Mouse (Mus musculus): ENCODE data around the gene Erbb2. TPM values are rescaled to one million over a fixed set of nuclear protein-coding genes. Genes with fewer than 3 reads are reported as not detected.
A peak's percentile ranks its signal among the peaks of the same experiment; 100 is the strongest.

Erbb2 gene
- polyA plus RNA-seq, 1 experiment from 2014 or later = 5.6 TPM

DNA sequence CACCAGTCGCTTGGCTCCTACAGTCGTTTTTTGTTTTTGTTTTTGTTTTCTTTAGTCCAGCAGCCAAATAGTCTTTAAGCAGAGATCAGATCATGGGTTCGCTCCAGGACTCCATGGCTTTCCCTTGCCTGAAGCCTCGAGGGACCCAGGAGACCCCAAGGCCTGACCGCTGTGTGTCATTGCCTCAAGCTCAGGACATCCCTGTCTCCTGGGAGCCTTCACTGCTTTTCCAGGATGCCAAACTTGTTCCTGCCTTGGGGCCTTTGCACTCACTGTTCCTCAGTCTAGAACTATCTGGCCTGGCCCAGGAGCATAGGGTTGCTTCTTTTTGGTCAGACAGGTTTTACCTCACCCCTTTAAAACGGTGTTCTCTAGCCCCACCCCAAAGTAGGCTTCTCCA, 5.6 kb upstream of the Erbb2 start:
- H3K36me3 ChIP-seq = no peaks in the 10 kb centered on the region
- no peak overlapping the region for H3K4me3 ChIP-seq
- 65% methylated on average over 6 of the region's 6 CpGs for WGBS (ENCODE audit: insufficient replicate concordance)
- no peak for ATAC-seq
- H3K9me3 ChIP-seq (replicated peaks) = no peaks in the 10 kb centered on the region
- no peak overlapping the region for H3K9ac ChIP-seq
- peaks cover 10% of the 10 kb centered on the region; the same call in 1 of the 2 replicates for H3K4me1 ChIP-seq
- no peak overlapping the region for H3K4me2 ChIP-seq
- H3K27me3 ChIP-seq (replicated peaks) = peaks cover 56% of the 10 kb centered on the region
- H3K27ac ChIP-seq = no peak overlapping the region

DNA sequence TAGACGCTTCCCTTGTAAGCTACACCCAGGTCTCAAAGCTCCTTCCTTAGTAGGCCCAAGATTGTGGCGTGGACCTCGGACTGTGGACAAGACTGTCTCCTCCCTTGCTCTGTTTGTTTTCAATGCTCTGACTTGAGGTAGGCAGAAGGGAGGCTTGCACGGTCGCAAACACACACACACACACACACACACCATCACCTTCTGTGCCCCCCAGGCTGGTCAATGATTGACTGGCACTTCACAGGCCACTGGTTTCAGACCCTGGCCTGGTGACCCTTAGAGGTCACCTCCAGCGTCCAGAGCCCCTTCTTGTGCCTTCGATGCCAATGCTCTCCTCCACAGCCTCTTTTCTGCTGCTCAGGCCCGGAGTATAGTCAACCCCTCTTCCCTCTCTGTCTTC, 3.4 kb upstream of the Erbb2 start:
- H3K9ac ChIP-seq = no peak overlapping the region
- H3K27me3 ChIP-seq (replicated peaks) = peaks cover 64% of the 10 kb centered on the region
- peak overlapping the region; percentile 31 for H3K4me2 ChIP-seq
- peaks cover 14% of the 10 kb centered on the region for H3K4me1 ChIP-seq
- ATAC-seq = no peak
- no peaks in the 10 kb centered on the region for H3K9me3 ChIP-seq (replicated peaks)
- WGBS (ENCODE audit: insufficient replicate concordance) = 52% methylated on average over 8 of the region's 8 CpGs
- H3K36me3 ChIP-seq = no peaks in the 10 kb centered on the region
- no peak overlapping the region for H3K4me3 ChIP-seq
- no peak overlapping the region for H3K27ac ChIP-seq

DNA sequence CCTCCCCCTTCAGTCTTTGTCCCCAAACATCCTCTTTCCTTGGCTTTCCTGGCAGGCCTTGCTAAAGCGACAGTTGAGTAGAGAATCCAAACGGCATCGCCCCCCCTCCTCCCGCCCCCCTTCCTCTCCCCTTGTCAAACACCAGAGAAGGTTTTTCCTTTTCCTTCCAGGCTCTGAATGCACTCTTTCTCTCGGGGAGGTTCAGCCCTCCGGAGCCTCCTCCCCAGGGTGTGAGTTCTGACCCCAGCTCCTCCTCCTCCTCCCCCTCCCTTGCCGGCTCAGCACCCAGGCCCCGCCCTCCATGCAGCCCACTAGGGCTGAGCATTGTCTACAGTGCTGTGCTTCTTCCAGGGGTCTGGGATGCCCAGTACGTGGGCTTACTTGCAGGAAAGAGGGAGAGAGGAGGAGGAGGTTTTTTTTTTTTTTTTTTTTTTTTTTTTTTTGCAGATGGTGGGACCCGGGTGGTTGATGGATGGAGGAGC, 2.9 kb upstream of the Erbb2 start:
- WGBS (ENCODE audit: insufficient replicate concordance) = 6% methylated on average over 9 of the region's 10 CpGs
- no peaks in the 10 kb centered on the region for H3K36me3 ChIP-seq
- no peak overlapping the region for H3K9ac ChIP-seq
- peaks cover 14% of the 10 kb centered on the region for H3K4me1 ChIP-seq
- no peak overlapping the region for H3K4me3 ChIP-seq
- H3K9me3 ChIP-seq (replicated peaks) = no peaks in the 10 kb centered on the region
- no peak overlapping the region for H3K27ac ChIP-seq
- ATAC-seq = 0 out of 2 replicates have a peak, but pooled peaks have one; percentile 13
- H3K27me3 ChIP-seq (replicated peaks) = peaks cover 68% of the 10 kb centered on the region
- peak overlapping the region; percentile 31 for H3K4me2 ChIP-seq

DNA sequence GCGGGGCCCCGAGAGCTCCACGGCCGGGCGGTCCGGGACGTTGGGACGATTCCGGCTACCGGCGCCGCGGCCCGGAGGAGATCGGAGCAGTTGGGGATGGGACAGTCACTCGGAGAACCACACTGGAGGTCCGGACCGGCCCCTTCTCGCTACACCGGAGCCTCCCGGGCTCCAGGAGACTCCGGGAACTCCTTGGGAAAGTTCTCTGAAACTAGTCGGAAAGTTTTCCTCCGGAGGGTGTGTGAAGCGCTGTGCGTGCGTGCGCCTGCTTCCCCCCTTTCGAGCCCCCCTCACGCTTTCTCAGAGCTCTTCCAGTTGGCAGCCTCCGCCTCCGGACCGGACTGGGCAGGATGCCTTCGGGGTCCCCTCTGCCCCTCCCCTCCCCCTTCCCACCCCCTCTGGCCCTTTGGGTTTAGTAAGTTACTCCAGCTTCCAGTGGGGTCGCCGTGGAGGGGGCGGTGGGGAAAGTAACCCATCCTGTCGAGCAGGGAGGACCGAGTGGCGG, 579 bp downstream of the Erbb2 start:
- no peak for ATAC-seq
- under 1% methylated on average over 40 of the region's 40 CpGs for WGBS (ENCODE audit: insufficient replicate concordance)
- Histone ChIP-seq H3K4me3 (peak overlapping the region; percentile 60), H3K9ac (peak overlapping the region; percentile 58), H3K36me3 (no peaks in the 10 kb centered on the region), H3K27ac (peak overlapping the region; percentile 56; the same call in 1 of the 2 replicates), H3K9me3 (replicated peaks) (no peaks in the 10 kb centered on the region), H3K4me2 (peak overlapping the region; percentile 60), H3K4me1 (peaks cover 23% of the 10 kb centered on the region), H3K27me3 (replicated peaks) (peaks cover 86% of the 10 kb centered on the region)

DNA sequence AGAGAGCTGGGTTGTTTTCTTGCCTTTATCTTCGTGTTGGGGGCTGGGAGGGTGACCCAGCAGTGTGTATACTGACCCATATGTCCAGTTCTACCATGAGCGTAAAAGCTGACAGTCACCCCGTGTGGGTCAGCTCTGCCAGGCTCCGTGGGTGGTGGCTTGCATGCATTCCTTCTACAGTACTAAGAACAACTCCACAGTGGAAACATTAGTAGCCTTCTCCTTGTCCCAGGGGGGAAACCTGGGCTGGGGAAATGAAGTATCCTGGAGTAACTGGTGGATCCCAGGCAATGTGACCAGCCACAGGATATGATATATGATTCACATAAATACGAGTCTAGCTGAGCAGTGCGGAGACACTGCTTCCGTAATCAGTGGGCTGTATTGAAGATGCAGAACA, 1.5 kb downstream of the Erbb2 start:
- 31% methylated on average over 7 of the region's 7 CpGs for WGBS (ENCODE audit: insufficient replicate concordance)
- H3K9ac ChIP-seq = no peak overlapping the region
- H3K27ac ChIP-seq = no peak overlapping the region
- peaks cover 90% of the 10 kb centered on the region for H3K27me3 ChIP-seq (replicated peaks)
- peaks cover 21% of the 10 kb centered on the region for H3K4me1 ChIP-seq
- H3K4me2 ChIP-seq = peak overlapping the region; percentile 60
- H3K4me3 ChIP-seq = peak overlapping the region; percentile 60; the same call in 1 of the 2 replicates
- no peaks in the 10 kb centered on the region for H3K9me3 ChIP-seq (replicated peaks)
- no peak for ATAC-seq
- H3K36me3 ChIP-seq = no peaks in the 10 kb centered on the region

DNA sequence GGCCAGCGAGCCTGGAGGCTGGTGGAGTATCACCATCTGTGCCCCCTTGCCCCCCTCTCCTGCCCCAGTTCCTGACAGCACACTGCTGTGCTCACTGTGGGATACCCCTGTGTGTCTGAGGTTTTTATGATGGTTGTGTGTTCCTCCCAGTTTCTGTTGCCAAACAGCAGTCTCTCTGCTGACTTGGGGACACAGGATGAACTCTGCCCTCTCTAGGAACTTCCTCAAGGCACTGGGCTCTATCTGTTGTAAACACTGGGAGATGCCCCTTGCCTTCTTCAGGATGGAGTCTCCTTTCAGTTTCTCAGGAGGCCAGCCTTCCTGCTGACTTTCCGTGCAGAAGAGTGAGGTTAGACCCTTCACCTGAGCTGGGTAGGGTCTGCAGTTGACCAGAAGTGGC, 1.9 kb downstream of the Erbb2 start:
- Histone ChIP-seq H3K36me3 (no peaks in the 10 kb centered on the region), H3K4me3 (no peak overlapping the region), H3K27me3 (replicated peaks) (peaks cover 90% of the 10 kb centered on the region), H3K9ac (no peak overlapping the region), H3K4me1 (peaks cover 16% of the 10 kb centered on the region), H3K27ac (no peak overlapping the region), H3K9me3 (replicated peaks) (no peaks in the 10 kb centered on the region), H3K4me2 (peak overlapping the region; percentile 60; the same call in 1 of the 2 replicates)
- no peak for ATAC-seq
- WGBS (ENCODE audit: insufficient replicate concordance) = 34% methylated on average over 2 of the region's 2 CpGs

DNA sequence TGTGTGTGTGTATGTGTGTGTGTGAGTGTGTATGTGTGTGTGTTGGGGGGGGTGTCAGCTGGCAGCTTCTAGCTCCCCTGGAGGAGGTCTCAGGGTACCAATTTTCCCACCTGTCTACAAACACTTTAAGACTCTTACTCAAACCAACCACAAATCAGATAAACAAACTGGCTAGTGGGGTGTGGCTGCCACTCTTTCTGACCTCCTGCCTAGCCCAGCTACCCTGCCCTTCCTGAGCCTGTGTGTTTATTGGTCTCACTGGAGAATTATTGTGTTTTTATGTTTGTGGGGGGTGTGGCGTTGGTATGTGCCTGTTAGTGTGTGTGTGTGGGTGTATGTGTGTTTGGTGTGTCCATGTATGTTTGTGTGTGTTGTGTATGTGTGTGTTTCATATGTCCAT, 4.8 kb downstream of the Erbb2 start:
- ATAC-seq = no peak
- no peak overlapping the region for H3K27ac ChIP-seq
- peaks cover 84% of the 10 kb centered on the region for H3K27me3 ChIP-seq (replicated peaks)
- 43% methylated on average over 1 of the region's 1 CpGs for WGBS (ENCODE audit: insufficient replicate concordance)
- no peak overlapping the region for H3K4me2 ChIP-seq
- H3K4me1 ChIP-seq = peaks cover 13% of the 10 kb centered on the region; the same call in 1 of the 2 replicates
- H3K36me3 ChIP-seq = peaks cover 2% of the 10 kb centered on the region; the same call in 1 of the 2 replicates
- no peak overlapping the region for H3K4me3 ChIP-seq
- H3K9me3 ChIP-seq (replicated peaks) = no peaks in the 10 kb centered on the region
- H3K9ac ChIP-seq = no peak overlapping the region

DNA sequence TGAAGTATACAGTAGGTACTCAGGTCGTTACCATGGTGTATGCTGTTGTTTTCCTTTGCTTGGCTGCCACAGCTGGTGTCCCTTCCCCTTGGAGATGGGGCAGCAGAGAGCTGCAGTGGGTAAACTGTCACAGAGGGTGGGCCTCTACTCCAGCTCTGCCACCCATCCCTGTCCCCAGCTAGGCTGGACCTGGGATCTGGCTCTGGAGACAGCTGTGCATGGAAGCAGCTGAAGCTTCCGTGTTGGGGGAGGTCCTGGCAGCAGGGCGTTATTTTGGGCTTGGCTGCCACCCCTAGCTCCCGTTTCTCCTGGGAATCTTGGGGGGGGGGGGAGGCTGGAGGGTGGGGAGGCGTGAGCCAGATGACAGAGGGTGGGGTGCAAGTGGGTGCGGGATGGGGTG, 6.0 kb downstream of the Erbb2 start:
- H3K9me3 ChIP-seq (replicated peaks) = no peaks in the 10 kb centered on the region
- peaks cover 10% of the 10 kb centered on the region; the same call in 1 of the 2 replicates for H3K36me3 ChIP-seq
- H3K27me3 ChIP-seq (replicated peaks) = peaks cover 73% of the 10 kb centered on the region
- no peak overlapping the region for H3K9ac ChIP-seq
- H3K27ac ChIP-seq = no peak overlapping the region
- ATAC-seq = no peak
- no peak overlapping the region for H3K4me3 ChIP-seq
- no peak overlapping the region for H3K4me2 ChIP-seq
- H3K4me1 ChIP-seq = peaks cover 13% of the 10 kb centered on the region; the same call in 1 of the 2 replicates
- WGBS (ENCODE audit: insufficient replicate concordance) = 63% methylated on average over 6 of the region's 6 CpGs

DNA sequence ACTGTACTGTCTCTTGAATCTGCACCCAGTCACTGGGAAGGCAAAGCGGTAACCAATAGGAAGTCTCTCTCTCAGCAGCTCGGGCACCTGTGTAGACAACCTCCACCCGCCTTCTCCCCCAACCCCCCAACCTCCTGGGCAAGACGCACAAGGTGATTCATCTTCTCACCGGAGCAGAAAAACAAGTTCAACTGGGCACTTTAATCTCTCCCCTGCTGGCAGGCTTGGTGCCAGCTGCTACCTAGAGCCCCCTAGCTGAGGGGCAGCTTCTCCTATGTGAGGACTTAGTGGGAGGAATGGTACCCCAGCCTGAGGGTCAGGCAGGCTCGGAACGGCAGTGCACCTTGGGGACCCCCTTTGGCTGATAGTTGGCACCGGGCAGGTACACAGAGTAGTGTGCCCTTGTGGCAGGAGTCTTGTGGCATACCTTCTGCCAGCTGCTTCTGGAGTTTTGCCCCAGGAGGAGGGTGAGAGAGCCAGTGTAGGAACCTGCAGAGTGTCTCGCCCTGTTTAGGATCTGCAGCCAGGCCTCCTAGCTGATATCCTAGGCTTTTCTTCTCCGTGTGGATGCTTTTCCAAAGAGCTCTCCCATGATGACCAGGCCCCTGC, 6.8 kb downstream of the Erbb2 start:
- Histone ChIP-seq H3K27ac (no peak overlapping the region), H3K9me3 (replicated peaks) (no peaks in the 10 kb centered on the region), H3K27me3 (replicated peaks) (peaks cover 65% of the 10 kb centered on the region), H3K4me1 (peaks cover 9% of the 10 kb centered on the region; the same call in 1 of the 2 replicates), H3K4me2 (no peak overlapping the region), H3K36me3 (peaks cover 10% of the 10 kb centered on the region; the same call in 1 of the 2 replicates), H3K4me3 (no peak overlapping the region), H3K9ac (no peak overlapping the region)
- WGBS (ENCODE audit: insufficient replicate concordance) = 61% methylated on average over 10 of the region's 10 CpGs
- no peak for ATAC-seq

DNA sequence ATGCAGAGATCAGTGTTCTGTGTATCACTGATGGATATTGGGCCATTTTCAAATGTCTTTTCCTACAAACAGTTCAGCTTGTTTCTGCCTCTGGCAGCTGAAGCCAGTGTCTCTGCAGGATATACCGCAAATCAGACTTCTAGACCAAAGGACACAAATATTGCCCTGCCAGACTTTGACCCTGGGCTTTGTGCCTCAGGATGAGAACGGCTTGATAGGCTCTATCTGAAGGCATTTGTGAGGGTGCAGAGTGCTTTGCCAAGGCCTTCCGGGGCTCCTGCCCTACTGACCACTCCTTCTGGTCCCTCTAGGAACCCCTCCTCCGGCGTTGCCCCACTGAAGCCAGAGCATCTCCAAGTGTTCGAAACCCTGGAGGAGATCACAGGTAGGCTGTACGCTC, 14.3 kb downstream of the Erbb2 start:
- no peak overlapping the region for H3K4me3 ChIP-seq
- H3K9me3 ChIP-seq (replicated peaks) = no peaks in the 10 kb centered on the region
- 74% methylated on average over 7 of the region's 7 CpGs for WGBS (ENCODE audit: insufficient replicate concordance)
- H3K4me1 ChIP-seq = no peaks in the 10 kb centered on the region
- H3K36me3 ChIP-seq = peaks cover 22% of the 10 kb centered on the region; the same call in 1 of the 2 replicates
- no peak overlapping the region for H3K27ac ChIP-seq
- peaks cover 14% of the 10 kb centered on the region; the same call in 1 of the 2 replicates for H3K27me3 ChIP-seq (replicated peaks)
- H3K4me2 ChIP-seq = no peak overlapping the region
- no peak for ATAC-seq
- H3K9ac ChIP-seq = no peak overlapping the region

DNA sequence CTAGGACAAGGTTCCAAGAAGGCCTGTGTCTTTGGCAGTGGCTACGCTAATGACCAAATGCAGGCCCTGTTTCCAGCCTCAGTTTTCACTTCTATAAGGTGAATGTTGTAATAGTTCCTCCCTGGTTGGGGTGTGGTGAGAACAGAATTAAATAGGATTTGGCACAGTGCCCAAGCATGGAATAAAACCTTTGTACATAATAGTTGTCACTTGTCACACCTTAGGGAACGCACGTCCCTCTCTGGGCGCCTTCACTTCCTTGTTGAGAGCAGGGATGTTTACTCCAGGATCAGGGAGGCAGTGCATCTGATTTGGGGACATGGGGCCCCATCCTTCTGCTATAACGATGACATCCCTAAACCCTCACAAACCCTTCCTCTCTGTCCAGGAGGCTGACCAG, 16.2 kb downstream of the Erbb2 start:
- WGBS (ENCODE audit: insufficient replicate concordance) = 81% methylated on average over 5 of the region's 5 CpGs
- Histone ChIP-seq H3K9me3 (replicated peaks) (no peaks in the 10 kb centered on the region), H3K4me1 (no peaks in the 10 kb centered on the region), H3K27me3 (replicated peaks) (0 out of 2 replicates have a peak, but pooled peaks cover 9% of the 10 kb centered on the region), H3K36me3 (peaks cover 15% of the 10 kb centered on the region; the same call in 1 of the 2 replicates), H3K4me3 (no peak overlapping the region), H3K4me2 (no peak overlapping the region), H3K9ac (no peak overlapping the region), H3K27ac (no peak overlapping the region)
- ATAC-seq = no peak

DNA sequence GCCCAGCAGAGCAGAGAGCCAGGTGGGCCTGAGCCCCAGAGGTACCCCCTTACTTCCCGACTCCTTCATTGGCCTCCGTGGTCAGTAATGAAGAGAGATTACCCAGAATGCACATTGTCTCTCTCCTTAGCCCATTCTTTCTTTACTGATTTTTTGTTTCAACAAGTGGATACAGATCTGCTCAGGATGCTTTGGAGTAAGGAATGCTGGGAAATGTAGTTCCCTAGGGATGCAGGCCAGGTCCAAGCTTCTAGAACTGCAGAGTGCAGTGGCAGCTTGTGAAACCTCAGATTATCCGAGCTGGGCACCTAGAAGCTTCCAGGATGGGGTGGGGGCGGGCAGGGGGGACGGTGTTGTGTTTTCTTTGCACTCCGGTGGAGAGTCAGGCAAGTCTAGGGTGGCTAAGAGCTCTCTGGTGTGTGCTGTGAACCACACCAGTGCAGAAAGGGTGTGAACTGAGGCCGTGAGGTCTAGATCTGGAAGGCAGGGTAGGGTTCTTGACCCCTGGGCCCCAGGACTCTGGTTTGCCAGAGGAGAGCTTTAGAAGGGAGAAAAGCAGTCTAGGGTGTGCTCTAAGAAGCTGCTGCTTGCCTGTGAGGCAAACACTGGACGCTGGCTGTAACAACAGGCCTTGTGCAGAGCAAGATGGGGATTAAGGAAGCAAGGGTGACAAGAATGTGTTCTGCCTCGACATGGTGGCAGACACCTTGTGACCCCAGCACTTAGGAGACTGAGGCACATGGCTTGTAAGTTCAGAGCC, 19.7 kb downstream of the Erbb2 start:
- 0 out of 2 replicates have a peak, but pooled peaks cover 5% of the 10 kb centered on the region for H3K27me3 ChIP-seq (replicated peaks)
- no peak overlapping the region for H3K27ac ChIP-seq
- 54% methylated on average over 9 of the region's 9 CpGs for WGBS (ENCODE audit: insufficient replicate concordance)
- no peaks in the 10 kb centered on the region for H3K9me3 ChIP-seq (replicated peaks)
- H3K4me2 ChIP-seq = no peak overlapping the region
- H3K4me3 ChIP-seq = no peak overlapping the region
- H3K36me3 ChIP-seq = peaks cover 24% of the 10 kb centered on the region; the same call in 1 of the 2 replicates
- H3K9ac ChIP-seq = no peak overlapping the region
- ATAC-seq = no peak
- H3K4me1 ChIP-seq = no peaks in the 10 kb centered on the region

Measured in liver, embryonic 12.5 days (tissue).